Mouse (Mus musculus): Measurements from ENCODE around the gene Gm1043. TPM values are rescaled to one million over a fixed set of nuclear protein-coding genes. Genes with fewer than 3 reads are reported as not detected.

Gene Gm1043
- polyA plus RNA-seq, 1 experiment, result 10.7 TPM

- no peak for DNase-seq (ENCODE audit: low read depth)
- TF ChIP-seq POLR2A (IDR thresholded peaks at IDR 0.05; ENCODE audit: borderline replicate concordance, extremely low read depth, insufficient read depth, insufficient read length, poor library complexity, severe bottlenecking), result no peak
These were observed 121.2 kb downstream of the Gm1043 start for GRCm38 (mm10) chr5:37206364-37206763.

- DNase-seq (ENCODE audit: low read depth), result no peak
These were observed 128.0 kb downstream of the Gm1043 start for GRCm38 (mm10) chr5:37212938-37213708.

GRCm38 (mm10) chr5:37213709-37214103, 128.5 kb downstream of the Gm1043 start:
- DNase-seq (ENCODE audit: low read depth), result no peak
- TF ChIP-seq CTCF (IDR thresholded peaks at IDR 0.05; ENCODE audit: borderline replicate concordance, extremely low read depth, insufficient read depth, insufficient read length) (no peak), POLR2A (IDR thresholded peaks at IDR 0.05; ENCODE audit: borderline replicate concordance, extremely low read depth, insufficient read depth, insufficient read length, poor library complexity, severe bottlenecking) (no peak)

More at GRCm38 (mm10) chr5:37212938-37213708, 128.0 kb downstream of the Gm1043 start:
- TF ChIP-seq POLR2A (IDR thresholded peaks at IDR 0.05; ENCODE audit: borderline replicate concordance, extremely low read depth, insufficient read depth, insufficient read length, poor library complexity, severe bottlenecking) (no peak), CTCF (IDR thresholded peaks at IDR 0.05; ENCODE audit: borderline replicate concordance, extremely low read depth, insufficient read depth, insufficient read length) (no peak)

DNA sequence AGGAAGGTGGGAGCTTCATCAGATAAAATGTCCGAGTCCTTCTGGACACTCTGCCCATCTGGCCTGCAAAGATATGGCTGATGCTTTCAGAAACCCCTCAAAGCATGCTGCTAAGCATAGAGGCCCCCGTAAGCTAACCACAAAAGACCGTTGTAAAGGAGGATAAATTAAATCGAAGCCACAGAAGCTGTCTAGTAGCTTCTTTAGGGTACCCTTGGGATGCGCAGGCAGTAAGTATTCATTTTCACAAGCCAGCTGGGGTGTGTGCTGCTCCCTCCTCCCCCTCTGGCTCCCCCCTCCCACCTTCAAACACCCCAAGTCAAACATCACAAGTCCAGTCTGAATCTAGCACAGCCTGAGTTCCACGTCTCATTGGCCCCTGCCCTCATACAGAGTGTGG, 129.4 kb downstream of the Gm1043 start:
- DNase-seq (ENCODE audit: low read depth), result no peak
- TF ChIP-seq POLR2A (IDR thresholded peaks at IDR 0.05; ENCODE audit: borderline replicate concordance, extremely low read depth, insufficient read depth, insufficient read length, poor library complexity, severe bottlenecking), result no peak
- no peak for TF ChIP-seq CTCF (IDR thresholded peaks at IDR 0.05; ENCODE audit: borderline replicate concordance, extremely low read depth, insufficient read depth, insufficient read length)

- TF ChIP-seq CTCF (IDR thresholded peaks at IDR 0.05; ENCODE audit: borderline replicate concordance, extremely low read depth, insufficient read depth, insufficient read length) (no peak), POLR2A (IDR thresholded peaks at IDR 0.05; ENCODE audit: borderline replicate concordance, extremely low read depth, insufficient read depth, insufficient read length, poor library complexity, severe bottlenecking) (no peak)
- no peak for DNase-seq (ENCODE audit: low read depth)
These were observed 130.1 kb downstream of the Gm1043 start for GRCm38 (mm10) chr5:37215276-37215675.

DNA sequence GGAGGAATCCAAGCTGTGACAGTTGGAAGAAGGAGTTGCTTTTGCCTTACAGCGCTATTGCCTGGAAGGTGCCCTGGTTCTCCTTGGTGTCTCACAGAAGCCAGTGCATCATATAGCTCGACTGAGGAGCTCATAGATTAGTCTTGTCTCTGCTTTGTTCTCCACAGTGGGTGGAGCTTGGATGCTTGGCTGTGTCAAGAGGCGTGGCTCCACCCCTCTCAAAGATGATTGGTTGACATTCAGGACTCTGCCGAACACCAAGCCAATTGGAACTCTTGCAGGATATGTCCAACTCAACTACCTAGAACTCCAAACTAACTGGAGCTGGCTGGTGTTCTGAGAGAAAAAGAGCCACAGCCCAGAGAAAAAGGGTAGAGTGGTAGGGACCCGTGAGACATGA, 134.4 kb downstream of the Gm1043 start:
- TF ChIP-seq CTCF (IDR thresholded peaks at IDR 0.05; ENCODE audit: borderline replicate concordance, extremely low read depth, insufficient read depth, insufficient read length) (no peak), POLR2A (IDR thresholded peaks at IDR 0.05; ENCODE audit: borderline replicate concordance, extremely low read depth, insufficient read depth, insufficient read length, poor library complexity, severe bottlenecking) (no peak)
- no peak for DNase-seq (ENCODE audit: low read depth)

DNA sequence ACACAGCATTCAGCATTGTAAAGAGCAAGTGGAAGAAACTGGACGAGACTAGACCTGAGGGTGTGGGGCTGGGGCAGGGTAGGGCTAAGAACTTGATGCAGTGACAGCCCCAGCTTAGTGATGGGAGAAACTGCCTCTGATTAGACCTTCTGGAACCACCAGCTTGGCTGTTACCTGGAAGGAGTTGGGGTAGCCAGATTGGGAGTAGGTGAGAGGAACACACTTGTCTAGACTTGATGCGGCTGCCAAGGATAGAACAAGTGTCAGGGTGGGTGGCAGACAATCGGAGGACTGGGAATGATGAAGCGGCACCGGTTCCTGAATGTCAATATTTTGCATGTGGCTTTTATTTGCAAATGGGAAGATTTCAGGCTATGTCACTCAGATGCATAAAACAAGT, 135.4 kb downstream of the Gm1043 start:
- no peak for TF ChIP-seq CTCF (IDR thresholded peaks at IDR 0.05; ENCODE audit: borderline replicate concordance, extremely low read depth, insufficient read depth, insufficient read length)
- no peak for TF ChIP-seq POLR2A (IDR thresholded peaks at IDR 0.05; ENCODE audit: borderline replicate concordance, extremely low read depth, insufficient read depth, insufficient read length, poor library complexity, severe bottlenecking)
- DNase-seq (ENCODE audit: low read depth), result no peak

DNA sequence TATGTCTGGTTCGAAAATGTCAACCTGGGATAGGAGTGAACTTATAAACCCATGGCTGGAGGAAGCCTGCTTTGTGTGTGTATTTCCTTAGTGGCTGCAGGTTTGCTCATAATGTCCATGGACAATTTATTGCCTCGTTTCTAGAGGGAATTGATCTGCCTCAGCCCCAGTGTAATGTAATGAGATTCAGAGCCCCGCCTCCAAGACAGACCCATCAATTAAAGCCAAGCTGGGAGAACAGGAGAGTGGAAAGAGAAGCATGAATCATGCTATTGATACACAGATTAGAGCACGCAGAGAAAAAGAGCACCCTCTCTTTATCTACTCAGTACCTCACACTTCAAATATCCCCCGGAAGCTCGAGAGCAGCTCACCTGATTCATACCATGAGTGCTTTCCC, 136.4 kb downstream of the Gm1043 start:
- no peak for TF ChIP-seq CTCF (IDR thresholded peaks at IDR 0.05; ENCODE audit: borderline replicate concordance, extremely low read depth, insufficient read depth, insufficient read length)
- TF ChIP-seq POLR2A (IDR thresholded peaks at IDR 0.05; ENCODE audit: borderline replicate concordance, extremely low read depth, insufficient read depth, insufficient read length, poor library complexity, severe bottlenecking), result no peak
- DNase-seq (ENCODE audit: low read depth), result no peak

GRCm38 (mm10) chr5:37222316-37222715, 137.1 kb downstream of the Gm1043 start:
- DNase-seq (ENCODE audit: low read depth), result no peak
- TF ChIP-seq CTCF (IDR thresholded peaks at IDR 0.05; ENCODE audit: borderline replicate concordance, extremely low read depth, insufficient read depth, insufficient read length), result no peak
- TF ChIP-seq POLR2A (IDR thresholded peaks at IDR 0.05; ENCODE audit: borderline replicate concordance, extremely low read depth, insufficient read depth, insufficient read length, poor library complexity, severe bottlenecking), result no peak

GRCm38 (mm10) chr5:37225708-37226107, 140.5 kb downstream of the Gm1043 start:
- no peak for DNase-seq (ENCODE audit: low read depth)
- TF ChIP-seq CTCF (IDR thresholded peaks at IDR 0.05; ENCODE audit: borderline replicate concordance, extremely low read depth, insufficient read depth, insufficient read length) (no peak), POLR2A (IDR thresholded peaks at IDR 0.05; ENCODE audit: borderline replicate concordance, extremely low read depth, insufficient read depth, insufficient read length, poor library complexity, severe bottlenecking) (no peak)

DNA sequence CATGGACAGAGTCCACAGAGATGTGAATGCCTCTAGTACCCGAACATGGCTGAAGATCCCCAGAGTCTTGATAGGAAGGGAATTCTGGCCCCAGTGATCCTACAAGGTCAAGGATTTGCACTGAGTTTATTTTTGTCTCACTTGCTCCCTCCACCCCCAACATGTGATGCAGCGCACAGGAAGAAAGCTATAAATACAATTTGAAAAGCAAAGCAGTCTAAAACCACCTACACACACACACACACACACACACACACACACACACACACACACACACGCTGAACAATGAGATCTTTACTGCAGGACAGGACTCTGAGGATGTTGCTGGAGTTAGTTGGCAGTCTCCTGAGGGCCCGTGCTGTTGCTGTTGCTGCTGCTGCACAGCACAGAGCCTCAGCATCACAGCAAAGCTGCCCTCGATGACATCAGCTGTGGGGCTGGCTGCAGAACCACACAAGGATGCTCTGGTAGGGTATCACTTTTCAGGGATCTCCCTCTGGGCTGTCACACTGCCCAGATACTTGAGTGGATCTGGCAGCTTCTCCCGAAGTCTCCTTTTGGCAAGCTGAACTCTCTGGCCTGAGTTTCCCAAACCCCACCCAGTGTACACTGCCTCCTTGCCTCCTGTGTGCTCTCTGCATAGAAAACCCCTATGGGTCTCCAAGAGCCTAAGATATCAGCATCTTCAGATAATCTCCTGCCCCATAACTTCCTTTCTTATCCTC, 142.9 kb downstream of the Gm1043 start:
- no peak for DNase-seq (ENCODE audit: low read depth)
- TF ChIP-seq CTCF (IDR thresholded peaks at IDR 0.05; ENCODE audit: borderline replicate concordance, extremely low read depth, insufficient read depth, insufficient read length) (no peak), POLR2A (IDR thresholded peaks at IDR 0.05; ENCODE audit: borderline replicate concordance, extremely low read depth, insufficient read depth, insufficient read length, poor library complexity, severe bottlenecking) (no peak)

DNA sequence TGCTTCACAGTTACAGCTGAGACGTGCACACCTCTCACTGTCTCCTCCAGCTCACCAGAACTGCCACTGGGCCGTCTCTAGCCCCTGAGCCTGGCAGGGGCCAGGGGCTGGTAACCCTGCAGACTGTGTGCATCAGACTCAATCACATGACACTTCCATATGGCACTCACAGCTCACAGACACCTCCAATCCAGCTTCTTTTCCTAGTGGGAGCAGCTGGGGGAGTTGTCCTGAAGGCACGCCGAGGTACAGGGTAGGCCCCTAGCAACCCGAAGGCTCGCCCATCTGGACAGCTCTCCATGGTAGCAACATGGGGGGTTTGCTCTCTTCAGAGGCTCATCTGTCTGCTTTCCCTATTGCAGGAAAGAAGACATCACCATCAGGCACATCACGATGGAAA, 143.7 kb downstream of the Gm1043 start:
- no peak for TF ChIP-seq POLR2A (IDR thresholded peaks at IDR 0.05; ENCODE audit: borderline replicate concordance, extremely low read depth, insufficient read depth, insufficient read length, poor library complexity, severe bottlenecking)
- TF ChIP-seq CTCF (IDR thresholded peaks at IDR 0.05; ENCODE audit: borderline replicate concordance, extremely low read depth, insufficient read depth, insufficient read length), result no peak
- DNase-seq (ENCODE audit: low read depth), result no peak

Measured in brain, embryonic 14.5 days (tissue).